ENCODE assay signal across 25 mouse cellular contexts in genomic region chr11:67926348-67927055, GRCm38 (mm10). TPM values are rescaled to one million over a fixed set of nuclear protein-coding genes. Genes with fewer than 3 reads are reported as not detected.
A peak's percentile ranks its signal among the peaks of the same experiment; 100 is the strongest.
DNase-seq lines count a peak whose midpoint lies in the region; ATAC-seq lines count a peak whose summit lies in the region.
"Had no signal": no experiment of that assay in that cellular context is flagged by ENCODE, and none has a peak within 500 bp of the region (broad histone marks: within the 10 kb centered on the region; RNA-seq: fewer than 3 reads in every experiment).

No protein-coding gene starts in this region.

- no peak overlapping the region for H3K4me3 ChIP-seq in kidney, embryonic 15.5 days (replicated peaks)
- no peak overlapping the region for H3K4me3 ChIP-seq in kidney, embryonic 14.5 days (ENCODE audit: low read length)
- no peak overlapping the region for H3K4me3 ChIP-seq in liver, embryonic 11.5 days (ENCODE audit: low read depth, low read length)
- no peak overlapping the region for H3K4me3 ChIP-seq in hindbrain, embryonic 16.5 days (ENCODE audit: low read length)
- H3K4me3 ChIP-seq: erythroblast, embryonic 14.5 days; gastrocnemius, adult 2 months; hindbrain, embryonic 10.5 days; limb, embryonic 12.5 days; megakaryocyte, embryonic 14.5 days had no signal

- H3K36me3 ChIP-seq in kidney, embryonic 15.5 days: no peaks in the 10 kb centered on the region
- no peaks in the 10 kb centered on the region for H3K36me3 ChIP-seq in kidney, embryonic 14.5 days (ENCODE audit: control insufficient read depth, insufficient read depth, low read length)
- H3K36me3 ChIP-seq in liver, embryonic 11.5 days (ENCODE audit: control insufficient read depth, insufficient read depth, low read length): no peaks in the 10 kb centered on the region
- no peaks in the 10 kb centered on the region for H3K36me3 ChIP-seq in hindbrain, embryonic 16.5 days (ENCODE audit: control insufficient read depth, insufficient read depth, low read length)
- H3K36me3 ChIP-seq: hindbrain, embryonic 10.5 days; limb, embryonic 12.5 days had no signal

- no peak for ATAC-seq in kidney, embryonic 15.5 days (replicated peaks; ENCODE audit: low FRiP score)
- no peak for ATAC-seq in kidney, embryonic 14.5 days (ENCODE audit: low FRiP score, low TSS enrichment)
- no peak for ATAC-seq in liver, embryonic 11.5 days (replicated peaks; ENCODE audit: low FRiP score)
- ATAC-seq in hindbrain, embryonic 16.5 days: no peak
- ATAC-seq: forebrain, embryonic 16.5 days; midbrain, embryonic 16.5 days had no signal

- no peaks in the 10 kb centered on the region for H3K9me3 ChIP-seq in kidney, embryonic 15.5 days (replicated peaks)
- no peaks in the 10 kb centered on the region for H3K9me3 ChIP-seq in kidney, embryonic 14.5 days (ENCODE audit: control insufficient read depth, low read length)
- no peaks in the 10 kb centered on the region for H3K9me3 ChIP-seq in liver, embryonic 11.5 days (ENCODE audit: control insufficient read depth, low read length)
- H3K9me3 ChIP-seq in hindbrain, embryonic 16.5 days (ENCODE audit: control insufficient read depth, low read length): no peaks in the 10 kb centered on the region
- H3K9me3 ChIP-seq: hindbrain, embryonic 10.5 days; limb, embryonic 12.5 days had no signal

- H3K27ac ChIP-seq in kidney, embryonic 15.5 days: peak overlapping the region; percentile 45
- no peak overlapping the region for H3K27ac ChIP-seq in kidney, embryonic 14.5 days (ENCODE audit: low read depth, low read length)
- H3K27ac ChIP-seq in liver, embryonic 11.5 days (ENCODE audit: low read depth, low read length): no peak overlapping the region
- H3K27ac ChIP-seq in hindbrain, embryonic 16.5 days (ENCODE audit: low read depth, low read length): no peak overlapping the region
- H3K27ac ChIP-seq: gastrocnemius, adult 2 months; hindbrain, embryonic 10.5 days; limb, embryonic 12.5 days had no signal

- DNase-seq in heart, adult 11 months: peak; percentile 58
- DNase-seq in heart, adult 8-10 months (ENCODE audit: low spot score): no peak
- peak; percentile 10 for DNase-seq in liver
- DNase-seq in liver, embryonic 11.5 days (ENCODE audit: low spot score): no peak
- DNase-seq in yolk sac, embryonic 10.5 days (ENCODE audit: low spot score): peak; percentile 38
- DNase-seq: B cell, adult 2 months; cerebellum, adult 11 months; cerebellum, postnatal 14 days; gastrocnemius, adult 2 months; kidney, postnatal 14 days; layer of hippocampus, adult 9-11 months; lung, postnatal 14 days; thymus, postnatal 14 days had no signal

- peak overlapping the region; percentile 33 for H3K4me2 ChIP-seq in kidney, embryonic 15.5 days
- H3K4me2 ChIP-seq in kidney, embryonic 14.5 days (replicated peaks; ENCODE audit: low read depth, low read length): no peak overlapping the region
- no peak overlapping the region for H3K4me2 ChIP-seq in liver, embryonic 11.5 days
- H3K4me2 ChIP-seq in hindbrain, embryonic 16.5 days (ENCODE audit: low read length): no peak overlapping the region
- H3K4me2 ChIP-seq: limb, embryonic 12.5 days had no signal

- 15% methylated on average over 15 of the region's 15 CpGs for WGBS in kidney, embryonic 15.5 days
- 13% methylated on average over 13 of the region's 15 CpGs for WGBS in kidney, embryonic 14.5 days
- 17% methylated on average over 15 of the region's 15 CpGs for WGBS in liver, embryonic 11.5 days
- WGBS in hindbrain, embryonic 16.5 days: 16% methylated on average over 13 of the region's 15 CpGs

- peaks cover 25% of the 10 kb centered on the region for H3K4me1 ChIP-seq in kidney, embryonic 15.5 days
- no peaks in the 10 kb centered on the region for H3K4me1 ChIP-seq in kidney, embryonic 14.5 days (ENCODE audit: control insufficient read depth, insufficient read depth, low read length)
- H3K4me1 ChIP-seq in liver, embryonic 11.5 days (replicated peaks; ENCODE audit: control insufficient read depth, insufficient read depth, low read length): no peaks in the 10 kb centered on the region; the same call in 1 of the 2 replicates
- no peaks in the 10 kb centered on the region; the same call in 1 of the 2 replicates for H3K4me1 ChIP-seq in hindbrain, embryonic 16.5 days (ENCODE audit: control insufficient read depth, insufficient read depth, low read depth, low read length)

- no peak overlapping the region for H3K9ac ChIP-seq in kidney, embryonic 15.5 days
- no peak overlapping the region for H3K9ac ChIP-seq in kidney, embryonic 14.5 days (ENCODE audit: low read depth, low read length)
- no peak overlapping the region for H3K9ac ChIP-seq in liver, embryonic 11.5 days (ENCODE audit: low read depth, low read length)
- no peak overlapping the region for H3K9ac ChIP-seq in hindbrain, embryonic 16.5 days (ENCODE audit: low read depth, low read length)
- H3K9ac ChIP-seq: limb, embryonic 12.5 days had no signal

- H3K27me3 ChIP-seq in kidney, embryonic 15.5 days: peaks cover 3% of the 10 kb centered on the region
- H3K27me3 ChIP-seq in kidney, embryonic 14.5 days (ENCODE audit: control insufficient read depth, insufficient read depth, low read length): 0 out of 2 replicates have a peak, but pooled peaks cover 4% of the 10 kb centered on the region
- peaks cover 9% of the 10 kb centered on the region for H3K27me3 ChIP-seq in liver, embryonic 11.5 days (replicated peaks; ENCODE audit: control insufficient read depth, insufficient read depth, low read length)
- H3K27me3 ChIP-seq in hindbrain, embryonic 16.5 days (replicated peaks; ENCODE audit: control insufficient read depth, insufficient read depth, low read length): peaks cover under 1% of the 10 kb centered on the region; the same call in 1 of the 2 replicates

RNA-seq across cellular contexts. Expression of gene Usp43, which starts 4.5 kb away (rescaled TPM):
- total RNA-seq in heart, adult 8-10 months (2022): 1 to 10 TPM; 1.0 to 2.0 (median 1.4) TPM
- 2.0 and 2.6 TPM in 2 replicates for polyA plus RNA-seq in kidney, embryonic 15.5 days (2015; fragmentation: Nextera tagmentation; extraction: Ambion mirVana)
- 1.3 and 3.3 TPM in 2 replicates for polyA plus RNA-seq in kidney, embryonic 14.5 days (2014; fragmentation: Nextera tagmentation; extraction: Ambion mirVana)
- 0.13 and 0.16 TPM in 2 replicates for polyA plus RNA-seq in liver, embryonic 11.5 days (2014; fragmentation: Nextera tagmentation; extraction: Ambion mirVana)
- polyA plus RNA-seq in hindbrain, embryonic 16.5 days (2015; fragmentation: Nextera tagmentation; extraction: Ambion mirVana): 0.64 TPM in 2 replicates
- total RNA-seq: granulocyte monocyte progenitor cell, adult 5-6 weeks had no signal
- polyA plus RNA-seq: erythroblast, embryonic 14.5 days had no signal

RNA-seq across cellular contexts. Expression of gene Cfap52, which starts 38.9 kb away (rescaled TPM):
- total RNA-seq in heart, adult 8-10 months (2022): under 1 TPM in 1 of 4 experiments, not detected in 3; 0.32 TPM
- 1.2 and 1.5 TPM in 2 replicates for polyA plus RNA-seq in kidney, embryonic 15.5 days (2015; fragmentation: Nextera tagmentation; extraction: Ambion mirVana)
- 1.1 TPM in 2 replicates for polyA plus RNA-seq in kidney, embryonic 14.5 days (2014; fragmentation: Nextera tagmentation; extraction: Ambion mirVana)
- polyA plus RNA-seq in liver, embryonic 11.5 days (2014; fragmentation: Nextera tagmentation; extraction: Ambion mirVana): not detected in 2 replicates
- polyA plus RNA-seq in hindbrain, embryonic 16.5 days (2015; fragmentation: Nextera tagmentation; extraction: Ambion mirVana): 6.4 and 7.1 TPM in 2 replicates
- total RNA-seq: granulocyte monocyte progenitor cell, adult 5-6 weeks had no signal
- polyA plus RNA-seq: erythroblast, embryonic 14.5 days; liver, embryonic 16.5 days; spleen, adult 2 months had no signal

RNA-seq across cellular contexts. Expression of gene Stx8, which starts 39.5 kb away (rescaled TPM):
- 10 to 100 TPM; 24.6 to 34.0 (median 28.6) TPM for total RNA-seq in heart, adult 8-10 months (2022)
- polyA plus RNA-seq in kidney, embryonic 15.5 days (2015; fragmentation: Nextera tagmentation; extraction: Ambion mirVana): 51.1 and 52.4 TPM in 2 replicates
- polyA plus RNA-seq in kidney, embryonic 14.5 days (2014; fragmentation: Nextera tagmentation; extraction: Ambion mirVana): 51.7 and 59.4 TPM in 2 replicates
- 43.2 and 45.8 TPM in 2 replicates for polyA plus RNA-seq in liver, embryonic 11.5 days (2014; fragmentation: Nextera tagmentation; extraction: Ambion mirVana)
- 60.1 and 61.6 TPM in 2 replicates for polyA plus RNA-seq in hindbrain, embryonic 16.5 days (2015; fragmentation: Nextera tagmentation; extraction: Ambion mirVana)

Comparison
In these comparisons a context has a peak if more than half of its experiments do, and no peak if none do; other contexts are left out.
1. DNase-seq: peak in heart, adult 11 months (single experiment), liver (single experiment) and yolk sac, embryonic 10.5 days (single experiment); none in heart, adult 8-10 months (single experiment) and liver, embryonic 11.5 days (single experiment).